Mouse (Mus musculus) intestine, embryonic 15.5 days (tissue): ENCODE data around the gene Sidt2. TPM values are rescaled to one million over a fixed set of nuclear protein-coding genes. Genes with fewer than 3 reads are reported as not detected.

ENCODE experiments used
- ATAC-seq: fragments of 200-750 bp; cut with Nextera tagmentation; 2 replicates; pipeline ENCODE4 v1.8.0; 2017; ENCODE audit warnings: moderate TSS enrichment, moderate library complexity
- H3K27ac ChIP-seq: fragments of 300-500 bp; sonication (generic); 2 replicates; pipeline ENCODE4 v1.5.1; 2015; ENCODE audit warnings: mild to moderate bottlenecking, inconsistent platforms
- H3K27me3 ChIP-seq: fragments of 300-500 bp; sonication (generic); replicated peaks from 2 replicates; pipeline ENCODE4 v1.6.1; 2015; ENCODE audit warnings: inconsistent platforms
- H3K36me3 ChIP-seq: fragments of 300-500 bp; sonication (generic); 2 replicates; pipeline ENCODE4 v1.6.1; 2015; ENCODE audit warnings: inconsistent platforms
- H3K4me1 ChIP-seq: fragments of 300-500 bp; sonication (generic); replicated peaks from 2 replicates; pipeline ENCODE4 v1.6.1; 2015; ENCODE audit warnings: inconsistent platforms
- H3K4me2 ChIP-seq: fragments of 300-500 bp; sonication (generic); replicated peaks from 2 replicates; pipeline ENCODE4 v1.6.1; 2015; ENCODE audit warnings: mild to moderate bottlenecking, inconsistent platforms
- H3K4me3 ChIP-seq: fragments of 300-500 bp; sonication (generic); replicated peaks from 2 replicates; pipeline ENCODE4 v1.5.1; 2015; ENCODE audit warnings: inconsistent platforms
- H3K9ac ChIP-seq: fragments of 300-500 bp; sonication (generic); 2 replicates; pipeline ENCODE4 v1.6.1; 2015; ENCODE audit warnings: inconsistent platforms
- H3K9me3 ChIP-seq: fragments of 300-500 bp; sonication (generic); 2 replicates; pipeline ENCODE4 v1.6.1; 2016; ENCODE audit warnings: inconsistent platforms
- WGBS: fragments of 180-500 bp; shearing (Covaris S2); methylation state at CpG from one replicate; pipeline ENCODE4 v1.1.7; 2015; 5-methylcytosine and 5-hydroxymethylcytosine counted together
- polyA plus RNA-seq: library from polyadenylated mRNA; unstranded; fragments of >200 nt; fragmentation: Nextera tagmentation; extraction: Ambion mirVana; gene quantifications from 2 replicates; pipeline ENCODE4 v1.2.1, GENCODE M21; 2015

Sidt2 gene
- polyA plus RNA-seq, 1 experiment from 2014 or later, result 36.3 TPM

- 53% methylated on average over 4 of the region's 4 CpGs for WGBS
- Histone ChIP-seq H3K4me3 (peak overlapping the region; percentile 96), H3K4me2 (peak overlapping the region; percentile 77), H3K36me3 (peaks cover 7% of the 10 kb centered on the region; the same call in 1 of the 2 replicates), H3K27ac (no peak overlapping the region), H3K9ac (no peak overlapping the region; the same call in 1 of the 2 replicates), H3K9me3 (no peaks in the 10 kb centered on the region), H3K27me3 (no peaks in the 10 kb centered on the region), H3K4me1 (peaks cover 15% of the 10 kb centered on the region)
- no peak for ATAC-seq
Measured at GRCm38 (mm10) chr9:45905196-45905595, 49.9 kb downstream of the Sidt2 start.

GRCm38 (mm10) chr9:45893681-45894080 lies 61.4 kb downstream of the Sidt2 start:
- no peak overlapping the region for H3K27ac ChIP-seq
- H3K4me1 ChIP-seq, result no peaks in the 10 kb centered on the region
- no peaks in the 10 kb centered on the region for H3K9me3 ChIP-seq
- no peak overlapping the region for H3K4me3 ChIP-seq
- no peak overlapping the region for H3K4me2 ChIP-seq
- peaks cover 33% of the 10 kb centered on the region for H3K36me3 ChIP-seq
- H3K27me3 ChIP-seq, result no peaks in the 10 kb centered on the region
- no peak overlapping the region for H3K9ac ChIP-seq
- ATAC-seq, result no peak

Other genes with a start within 250 kb of the Sidt2 start
- gene Cep164, start 126.6 kb downstream of the Sidt2 start, polyA plus RNA-seq, result 21.1 and 24.9 TPM in 2 replicates
- gene Bace1, start 116.7 kb downstream of the Sidt2 start, polyA plus RNA-seq, result 20.8 and 22.5 TPM in 2 replicates
- gene Pcsk7, start 48.8 kb downstream of the Sidt2 start, polyA plus RNA-seq, result 18.5 and 20.2 TPM in 2 replicates
- 36.2 and 36.9 TPM in 2 replicates for gene Rnf214, start 48.3 kb downstream of the Sidt2 start, polyA plus RNA-seq
- gene Tagln, start 19.2 kb downstream of the Sidt2 start, polyA plus RNA-seq, result 304 and 345 TPM in 2 replicates
- 137 and 141 TPM in 2 replicates for gene Pafah1b2, start 57.4 kb upstream of the Sidt2 start, polyA plus RNA-seq
- 12.4 and 13.2 TPM in 2 replicates for gene Sik3, start 57.6 kb upstream of the Sidt2 start, polyA plus RNA-seq